Mouse (Mus musculus) spleen, postnatal 4 days (tissue): Measurements from ENCODE around the gene Gopc.
"Not testable (repeated sequence)": the region's sequence is repeated elsewhere in the genome, so short reads cannot be mapped to it uniquely, and the experiment has no call there.

Experiments
- DNase-seq, 2 experiments: peaks; one replicate each; pipeline ENCODE4 v3.0.0; 2022; ENCODE audit warnings: low spot score in 2 of 2

Gene Gopc

GRCm38 (mm10) chr10:52387192-52387591 is 5.3 kb upstream of the Gopc start:
- DNase-seq = no peak

DNA sequence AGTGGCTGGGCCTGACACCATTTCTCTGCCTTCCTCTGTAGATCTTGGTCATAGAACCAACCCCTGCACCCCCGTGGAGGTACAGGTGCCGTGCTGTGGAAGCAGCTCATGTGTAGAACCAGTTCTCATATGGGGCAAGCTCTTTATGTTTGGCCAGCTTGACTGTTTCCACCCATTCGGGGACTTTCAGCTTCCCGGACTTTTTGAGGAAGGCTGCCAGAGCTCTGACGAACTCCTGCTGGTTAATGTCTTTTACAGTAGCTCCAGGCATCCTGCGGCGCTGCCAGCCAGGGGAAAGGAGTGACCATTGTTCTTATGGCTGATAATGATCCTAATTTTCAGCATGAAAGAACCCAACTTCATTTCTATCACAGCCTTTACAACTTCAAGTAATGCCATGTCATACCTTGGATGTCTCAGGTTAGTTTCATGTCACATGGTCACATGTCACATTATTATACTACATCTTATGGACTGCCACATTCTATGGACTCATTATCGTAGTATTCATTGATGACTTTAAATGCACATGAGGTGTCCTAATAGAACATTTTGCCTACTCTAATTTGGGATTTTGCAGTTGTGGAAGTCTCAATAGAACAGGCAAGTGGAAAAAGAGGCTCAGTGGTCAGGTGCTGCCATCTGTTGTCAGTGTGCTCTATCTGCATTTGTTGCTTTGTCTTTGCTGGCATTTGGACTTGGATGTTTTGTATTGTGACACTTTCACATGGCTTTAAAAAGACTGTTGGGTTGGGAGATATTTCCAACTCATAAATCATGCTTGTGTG is 3.1 kb upstream of the Gopc start:
- no peak for DNase-seq

- no peak for DNase-seq
These were observed 1.6 kb upstream of the Gopc start for GRCm38 (mm10) chr10:52383522-52383921.

DNA sequence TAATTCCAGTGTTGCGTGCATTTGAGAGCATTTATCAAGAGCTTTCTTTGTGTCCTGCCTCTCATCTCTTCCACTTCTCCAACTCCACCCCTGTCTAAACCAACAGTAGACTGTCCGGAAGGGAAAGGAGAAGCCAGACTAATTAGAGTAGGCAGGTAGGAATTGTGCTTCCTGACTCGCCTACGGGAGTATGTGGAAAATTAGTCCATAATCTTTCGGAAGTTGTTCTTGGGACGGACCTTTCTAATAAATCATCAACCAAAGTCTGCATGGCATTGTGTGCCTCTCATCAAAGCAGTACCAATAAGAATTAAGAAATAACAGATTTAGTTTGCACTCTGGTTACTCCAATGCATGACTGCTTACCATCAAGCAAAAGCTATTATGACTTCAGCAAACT is 1.1 kb upstream of the Gopc start:
- no peak for DNase-seq

- peak in 1 of 2 experiments; percentile 69 for DNase-seq
These were observed 563 bp downstream of the Gopc start for GRCm38 (mm10) chr10:52381321-52381801.

DNA sequence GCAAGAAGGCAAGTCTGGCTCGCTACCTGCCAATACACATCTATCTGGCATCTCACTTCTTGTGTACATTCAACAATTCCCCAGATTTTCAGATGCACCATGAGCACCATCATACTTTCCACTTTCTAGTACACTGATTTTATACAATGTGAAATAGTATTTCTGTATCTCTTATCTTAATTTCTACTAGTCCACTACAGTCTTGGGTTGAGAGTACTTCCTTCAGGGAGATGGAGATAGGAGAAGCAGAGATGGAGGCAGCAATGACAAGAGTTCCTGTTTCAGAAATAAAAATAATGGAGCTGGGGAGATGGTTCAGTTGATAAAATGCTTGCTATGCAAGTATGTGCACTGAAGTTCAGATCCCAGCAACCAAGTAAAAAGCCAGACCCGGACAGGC is 4.1 kb downstream of the Gopc start:
- DNase-seq = no peak

DNA sequence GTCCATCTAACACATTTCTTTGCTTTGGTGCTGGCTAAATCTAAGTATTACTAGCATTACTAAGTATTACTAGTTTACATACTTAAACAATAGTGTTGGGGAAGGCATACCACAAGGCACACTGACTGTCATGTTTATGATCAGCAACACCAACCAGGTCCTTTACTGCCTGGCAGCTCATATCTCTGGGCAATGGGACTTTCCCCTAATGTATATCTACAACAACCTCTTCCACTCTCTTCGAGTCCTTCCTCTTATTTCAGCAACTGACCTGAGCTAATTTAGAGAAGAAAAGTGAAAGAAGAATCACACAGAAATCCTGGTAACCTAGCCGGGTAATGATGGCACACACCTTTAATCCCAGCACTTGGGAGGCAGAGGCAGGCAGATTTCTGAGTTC is 5.5 kb downstream of the Gopc start:
- DNase-seq = no peak

DNA sequence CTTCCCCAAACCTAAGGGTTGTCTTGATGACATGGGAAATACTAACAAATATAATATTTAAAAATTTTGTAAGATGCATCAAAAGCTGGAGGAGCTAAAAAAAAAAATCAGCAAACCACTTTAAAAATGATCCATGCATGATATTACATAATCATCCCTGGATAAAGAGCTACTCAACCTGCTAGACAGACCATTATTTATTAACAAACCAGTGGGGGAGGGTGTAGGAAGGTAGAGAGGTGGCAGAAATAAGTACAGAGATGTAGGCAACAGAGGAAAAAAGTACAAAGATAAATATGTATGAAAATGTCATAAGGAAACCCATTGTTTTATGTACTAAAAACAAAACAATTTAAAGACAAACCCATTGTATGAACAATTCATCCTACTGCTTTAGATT is 7.3 kb downstream of the Gopc start:
- no peak for DNase-seq

DNA sequence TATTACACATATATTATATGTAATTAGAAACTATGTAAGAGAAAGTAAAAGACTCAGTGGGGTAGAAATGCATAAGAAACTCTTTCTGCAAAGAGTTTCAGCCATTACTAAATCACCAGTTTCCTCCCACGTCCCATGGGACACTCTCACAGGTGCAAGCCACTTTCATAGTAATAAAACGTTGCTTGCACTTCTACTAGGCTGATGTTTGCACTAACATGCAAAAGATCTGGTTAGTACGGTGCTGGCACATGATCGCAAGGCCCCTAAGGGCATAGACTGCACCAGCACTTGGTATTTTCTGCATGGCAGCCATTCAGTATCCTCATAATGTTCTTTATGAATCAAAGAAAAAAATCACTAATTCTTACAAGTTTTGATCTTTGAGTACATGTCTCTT is 8.1 kb downstream of the Gopc start:
- peak; percentile 38 to 66 for DNase-seq

DNA sequence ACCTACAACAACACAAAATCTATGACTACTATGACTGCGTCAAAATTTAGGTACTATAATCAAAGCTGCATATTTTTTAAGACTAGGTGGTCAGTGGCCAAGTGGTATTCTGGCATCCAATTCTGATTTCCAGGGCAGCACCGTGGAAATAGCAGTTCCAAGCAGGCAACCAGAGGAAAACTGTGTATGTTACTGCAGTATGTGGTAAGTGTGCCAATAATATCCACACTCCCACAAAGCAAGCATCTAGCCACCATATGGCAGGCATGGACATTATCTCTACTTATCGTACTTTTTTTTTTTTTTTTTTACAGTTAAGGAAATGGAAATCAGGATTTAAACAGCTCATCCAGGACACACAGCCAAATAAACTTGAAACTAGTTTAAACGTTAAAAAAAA is 13.5 kb downstream of the Gopc start:
- DNase-seq = no peak

- DNase-seq = no peak
These were observed 20.9 kb downstream of the Gopc start for GRCm38 (mm10) chr10:52360862-52361609.

GRCm38 (mm10) chr10:52360241-52360735 is 21.6 kb downstream of the Gopc start:
- DNase-seq = no peak

- no peak for DNase-seq
These were observed 23.5 kb downstream of the Gopc start, which contains the start of gene Gm26741 for GRCm38 (mm10) chr10:52358467-52358866. TSS of gene Gm26741 (plus strand) at chr10:52358767.

DNA sequence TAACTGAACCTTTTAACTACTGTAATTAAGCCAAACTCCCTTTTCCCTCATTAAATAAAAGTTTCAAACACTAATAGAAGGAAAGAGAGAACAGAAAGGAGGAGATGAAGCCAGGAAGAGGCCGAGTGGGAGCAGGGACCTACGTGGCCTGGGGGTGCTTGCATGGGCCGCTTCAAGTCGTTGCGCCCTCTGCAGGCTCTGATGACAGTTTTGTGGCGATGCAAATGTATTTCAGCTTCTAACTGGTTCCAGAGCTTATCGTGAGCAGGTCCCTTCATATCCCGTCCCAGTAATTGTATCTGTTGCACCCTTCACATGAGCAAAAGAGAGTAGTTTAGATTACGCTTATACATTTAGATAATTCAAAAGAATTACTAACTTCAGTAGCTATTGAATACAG is 28.7 kb downstream of the Gopc start:
- no peak for DNase-seq

DNA sequence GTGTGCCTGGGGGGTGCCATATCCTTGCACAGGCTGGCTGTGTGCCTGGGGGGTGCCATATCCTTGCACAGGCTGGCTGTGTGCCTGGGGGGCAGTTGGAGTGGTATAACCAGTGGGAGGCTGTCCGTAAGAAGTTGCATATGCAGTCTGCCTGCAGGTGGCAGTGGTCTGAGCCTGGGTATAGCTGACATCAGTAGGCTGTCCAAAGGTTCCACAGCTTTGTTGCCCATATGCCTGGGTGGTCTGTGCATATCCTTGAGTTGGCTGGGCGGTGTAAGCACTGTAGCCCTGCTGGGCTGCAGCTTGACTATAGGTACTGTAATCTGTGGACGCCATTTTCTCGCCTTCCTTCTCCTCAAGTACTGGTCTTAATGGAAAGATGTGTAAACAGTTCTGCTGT is 38.6 kb downstream of the Gopc start:
- DNase-seq = not testable (repeated sequence)

GRCm38 (mm10) chr10:52331007-52331406 is 50.9 kb downstream of the Gopc start:
- peak in 1 of 2 experiments; percentile 63 for DNase-seq

GRCm38 (mm10) chr10:52321918-52322317 is 60.0 kb downstream of the Gopc start:
- no peak for DNase-seq

DNA sequence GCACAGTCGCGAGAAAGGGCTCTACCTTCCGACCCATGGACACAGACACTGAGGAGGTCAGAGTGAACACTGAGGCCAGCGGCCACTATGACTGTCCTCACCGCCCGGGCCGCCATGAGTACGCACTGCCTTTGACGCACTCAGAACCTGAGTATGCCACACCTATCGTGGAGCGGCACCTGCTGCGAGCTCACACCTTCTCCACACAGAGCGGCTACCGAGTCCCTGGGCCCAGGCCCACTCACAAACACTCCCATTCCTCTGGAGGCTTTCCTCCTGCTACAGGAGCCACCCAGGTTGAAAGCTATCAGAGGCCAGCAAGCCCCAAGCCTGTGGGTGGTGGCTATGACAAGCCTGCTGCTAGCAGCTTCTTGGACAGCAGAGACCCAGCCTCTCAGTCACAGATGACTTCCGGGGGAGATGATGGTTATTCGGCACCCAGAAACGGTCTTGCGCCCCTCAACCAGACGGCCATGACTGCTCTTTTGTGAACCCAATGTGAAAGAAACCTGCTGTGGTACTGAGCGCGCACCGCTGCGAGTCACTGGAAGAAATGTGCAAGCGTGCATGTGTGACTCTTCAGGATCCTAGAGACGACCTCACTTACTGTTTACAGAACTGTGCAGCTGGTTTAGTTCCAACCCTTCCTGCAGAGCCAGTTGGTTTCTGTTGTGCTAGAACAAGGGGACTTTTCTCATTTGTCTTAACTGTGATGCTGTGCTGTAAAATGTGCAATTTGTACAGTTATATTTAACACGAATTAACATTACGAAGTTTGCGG is 62.2 kb downstream of the Gopc start:
- no peak for DNase-seq

DNA sequence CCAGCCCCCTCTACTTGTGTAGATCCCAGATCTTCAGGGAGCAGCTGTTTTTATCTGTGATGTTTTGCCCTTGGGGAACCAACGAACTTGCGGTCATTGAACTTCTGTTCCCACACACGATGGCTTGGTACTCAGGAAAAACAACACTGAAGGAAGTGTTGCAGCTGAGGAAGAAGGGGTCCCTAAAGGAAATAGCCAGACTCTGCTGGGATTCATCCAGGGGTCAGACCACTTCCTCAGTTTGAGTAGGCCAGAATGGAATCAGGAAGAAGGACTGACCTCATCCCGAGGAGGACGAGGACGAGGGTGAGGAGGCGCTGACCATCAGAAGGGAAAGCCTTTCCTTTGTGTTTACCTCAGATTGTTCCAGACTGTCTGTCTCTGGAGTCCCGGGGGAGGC is 72.7 kb downstream of the Gopc start:
- no peak for DNase-seq

DNA sequence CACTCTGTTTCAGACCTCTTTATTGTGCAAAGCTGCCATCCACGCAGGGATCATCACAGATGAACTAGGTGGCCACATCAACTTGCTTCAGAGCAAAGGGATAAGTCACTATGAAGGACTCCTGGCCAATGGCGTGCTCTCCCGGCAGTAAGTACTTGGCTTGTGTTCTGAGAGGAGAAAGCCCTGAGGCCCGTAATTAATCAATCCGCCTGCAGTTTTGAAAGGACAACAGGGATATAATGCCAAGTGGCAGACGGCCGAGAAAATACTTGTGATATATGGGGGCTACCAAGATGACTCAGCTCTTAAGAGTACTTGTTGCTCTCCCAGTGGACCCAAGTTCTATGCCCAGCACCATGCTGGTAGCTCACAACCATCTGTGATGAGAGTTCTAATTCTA is 77.3 kb downstream of the Gopc start:
- no peak for DNase-seq

GRCm38 (mm10) chr10:52302271-52302670 is 79.7 kb downstream of the Gopc start:
- DNase-seq = no peak

- no peak for DNase-seq
These were observed 80.2 kb downstream of the Gopc start for GRCm38 (mm10) chr10:52301766-52302165.
